Mouse (Mus musculus): ENCODE data around the gene Bcor.

Gene Bcor

GRCm38 (mm10) chrX:12065782-12066181, 94.4 kb downstream of the Bcor start:
- no peak for DNase-seq (ENCODE audit: low spot score)

- no peak for DNase-seq (ENCODE audit: low spot score)
These were observed 97.3 kb downstream of the Bcor start for GRCm38 (mm10) chrX:12062932-12063260.

DNA sequence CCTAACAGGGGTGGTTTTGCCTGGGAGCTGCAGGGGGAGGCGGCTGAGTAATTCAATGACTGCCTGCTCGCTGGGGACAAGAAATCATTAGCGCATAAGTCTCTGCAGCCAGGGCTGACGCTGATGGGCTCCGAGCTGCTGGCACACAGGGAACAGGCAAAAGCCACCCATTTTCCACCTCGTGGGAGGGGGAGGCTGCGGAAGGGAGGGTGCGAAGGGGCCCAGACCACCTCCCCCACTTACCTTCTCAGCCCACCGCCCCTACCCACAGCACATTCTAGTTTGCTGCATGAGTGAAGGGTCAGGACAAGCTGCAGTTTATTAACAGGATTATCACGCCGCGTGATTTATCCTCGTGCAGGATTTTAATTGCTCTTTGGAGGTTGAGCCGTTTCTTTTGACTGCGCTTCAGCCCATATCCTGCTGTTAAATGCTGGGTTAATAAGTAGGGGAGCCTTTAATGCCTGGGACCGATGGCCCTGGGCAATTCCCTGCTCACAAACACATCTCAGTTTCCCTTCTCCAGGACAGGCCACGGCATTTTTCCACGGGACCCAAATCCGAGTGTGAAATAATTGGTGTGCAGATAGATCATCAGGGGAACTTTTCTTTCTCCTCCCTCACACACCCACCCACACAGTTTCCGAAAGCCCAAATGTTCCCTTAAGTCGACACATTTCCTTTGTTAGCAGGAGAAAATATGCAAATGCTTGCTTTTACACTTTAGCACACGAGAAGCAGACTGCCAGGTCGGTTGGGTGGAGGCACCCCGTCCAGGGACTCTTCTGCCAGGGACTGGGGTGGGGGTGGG, 97.8 kb downstream of the Bcor start:
- no peak for DNase-seq (ENCODE audit: low spot score)

DNA sequence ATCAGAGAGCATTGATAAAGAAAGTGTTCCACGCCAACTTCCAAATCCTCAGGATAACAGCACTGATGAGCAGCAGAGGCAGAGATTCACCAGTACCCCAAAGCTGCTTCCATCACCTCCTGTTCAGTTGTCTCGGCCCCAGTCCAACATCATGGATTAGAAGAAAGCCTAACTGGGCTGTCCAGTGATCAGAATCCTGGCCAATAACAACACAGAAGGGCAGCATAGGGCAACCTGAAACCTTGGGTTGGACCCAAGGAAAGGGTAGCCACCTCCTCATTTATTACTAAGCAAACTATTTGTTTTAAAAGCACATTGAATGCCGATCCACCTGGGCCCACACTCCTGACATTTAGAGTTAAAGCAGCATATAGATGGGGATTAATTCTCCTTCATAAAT, 99.3 kb downstream of the Bcor start:
- no peak for DNase-seq (ENCODE audit: low spot score)

DNA sequence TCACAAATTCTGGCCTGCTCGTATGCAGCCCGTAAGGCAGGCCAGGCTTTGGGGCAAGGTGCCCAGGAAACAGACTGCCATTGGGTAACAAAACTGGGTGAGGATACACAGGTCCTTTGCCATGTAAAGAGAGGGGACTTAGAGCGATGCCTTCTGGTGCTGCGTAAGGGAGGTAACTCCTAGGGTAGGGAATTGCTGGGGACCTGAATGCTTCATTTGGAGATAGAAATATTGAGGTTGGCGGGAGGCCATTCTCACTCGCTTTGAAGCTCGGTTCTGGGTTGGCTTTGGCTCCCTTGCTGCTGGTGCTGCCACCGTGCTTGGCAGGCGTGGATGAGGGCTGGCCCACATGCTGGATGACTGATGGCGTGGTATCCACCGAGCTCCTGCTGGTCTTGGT, 102.9 kb downstream of the Bcor start:
- no peak for DNase-seq (ENCODE audit: low spot score)

GRCm38 (mm10) chrX:12053315-12053914, 106.7 kb downstream of the Bcor start:
- DNase-seq (ENCODE audit: low spot score) = no peak

- DNase-seq (ENCODE audit: low spot score) = no peak
These were observed 107.5 kb downstream of the Bcor start for GRCm38 (mm10) chrX:12052651-12053050.

- DNase-seq (ENCODE audit: low spot score) = no peak
These were observed 111.4 kb downstream of the Bcor start for GRCm38 (mm10) chrX:12048721-12049120.

DNA sequence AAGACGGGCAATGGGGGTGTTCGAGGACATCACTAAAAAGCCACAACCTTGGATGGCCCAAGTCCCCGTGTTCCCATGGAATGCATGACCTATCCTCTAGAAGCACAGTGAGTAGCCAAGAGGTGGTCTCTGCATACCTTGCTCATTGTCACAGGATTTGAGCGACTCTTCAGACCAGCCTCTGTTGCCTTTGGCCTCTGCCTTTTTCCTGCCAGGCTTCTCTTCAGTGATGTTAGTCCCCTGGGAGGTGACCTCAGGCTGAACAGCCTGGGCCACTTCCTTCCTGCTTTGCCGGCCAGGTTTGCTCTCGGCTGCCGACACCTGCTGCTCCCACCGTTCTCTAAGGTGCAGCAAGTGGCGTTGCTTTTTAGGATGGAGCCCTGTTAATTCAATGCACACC, 112.0 kb downstream of the Bcor start:
- no peak for DNase-seq (ENCODE audit: low spot score)

GRCm38 (mm10) chrX:12047223-12047911, 112.8 kb downstream of the Bcor start:
- no peak for DNase-seq (ENCODE audit: low spot score)

DNA sequence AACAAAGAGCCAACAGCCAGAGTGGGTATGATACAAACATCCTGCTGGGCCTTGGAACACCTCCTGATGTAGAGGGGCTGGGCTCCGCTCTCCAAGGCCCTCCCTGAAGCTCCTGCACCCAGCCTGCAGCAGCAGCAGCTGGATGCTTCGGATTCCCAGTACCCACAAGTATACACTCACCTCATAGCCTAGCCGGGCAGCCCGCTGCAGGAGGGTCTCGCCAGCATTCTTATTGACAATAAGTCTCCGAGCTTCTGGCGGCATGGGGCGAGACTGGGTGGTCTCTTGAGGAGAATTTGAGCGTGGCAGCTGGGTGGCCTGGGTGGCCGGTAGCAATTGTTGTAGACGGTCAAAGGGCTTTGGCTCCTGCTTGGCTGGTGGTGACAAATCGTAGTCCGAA, 113.5 kb downstream of the Bcor start:
- DNase-seq (ENCODE audit: low spot score) = no peak

DNA sequence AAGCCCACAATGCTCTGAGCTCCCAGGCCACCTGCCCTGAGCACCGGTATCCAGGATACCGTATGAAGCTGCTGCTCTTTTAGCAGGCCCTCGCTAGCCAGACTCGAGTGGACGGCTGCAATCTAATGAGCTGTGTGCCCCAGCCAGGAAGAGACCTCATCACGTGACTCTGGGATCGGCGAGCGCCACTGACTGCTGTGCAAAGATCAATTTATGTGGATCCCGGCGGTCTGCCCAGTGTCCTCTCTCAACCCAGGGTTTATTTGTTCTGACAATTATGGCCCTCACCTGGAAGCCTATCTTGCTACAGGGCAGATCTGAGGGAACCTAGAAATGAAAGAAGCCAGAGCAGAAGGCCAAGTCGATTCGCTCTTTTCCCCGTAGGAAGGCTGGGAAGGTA, 116.8 kb downstream of the Bcor start:
- DNase-seq (ENCODE audit: low spot score) = no peak

DNA sequence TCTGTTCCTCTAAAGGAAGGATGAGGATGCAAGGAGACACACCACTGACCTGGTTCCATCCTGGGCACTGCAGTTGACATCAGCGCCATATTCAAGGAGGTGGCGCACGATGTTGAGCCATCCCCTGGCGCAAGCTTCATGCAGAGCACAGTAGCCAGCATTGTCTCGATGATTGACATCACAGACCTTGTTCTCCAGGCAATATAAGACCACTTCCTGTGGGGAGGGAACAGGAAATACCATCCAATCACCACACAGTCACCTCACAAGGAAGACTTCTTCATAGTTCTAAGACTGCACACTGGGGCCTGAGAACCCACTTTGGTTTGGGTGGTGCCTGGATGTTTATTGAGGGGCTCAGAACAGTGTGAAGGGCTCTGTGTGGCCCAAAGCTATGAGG, 118.7 kb downstream of the Bcor start:
- no peak for DNase-seq (ENCODE audit: low spot score)

GRCm38 (mm10) chrX:12014726-12015464, 145.3 kb downstream of the Bcor start:
- no peak for DNase-seq (ENCODE audit: low spot score)

- DNase-seq (ENCODE audit: low spot score) = no peak
These were observed 149.5 kb downstream of the Bcor start for GRCm38 (mm10) chrX:12010660-12011059.

DNA sequence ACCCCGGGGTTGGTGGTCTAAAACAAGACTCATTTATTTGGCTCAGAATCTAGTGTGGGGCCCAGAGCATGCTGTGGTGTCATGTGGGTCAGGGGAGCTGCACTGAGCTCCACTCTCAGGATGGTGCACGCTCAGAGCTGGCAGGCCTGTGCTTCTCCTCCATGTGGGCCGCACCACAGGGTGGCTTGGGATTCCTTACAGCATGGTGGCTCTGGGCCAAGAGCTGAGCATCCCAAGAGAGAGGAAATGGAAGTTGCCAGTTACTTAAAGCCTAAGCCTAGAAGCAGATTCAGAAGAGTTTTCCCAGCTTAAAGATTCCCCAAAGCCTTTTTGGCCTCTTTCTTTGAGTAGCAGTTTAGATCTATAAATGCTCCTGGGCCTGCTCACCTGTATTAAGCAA, 151.1 kb downstream of the Bcor start:
- no peak for DNase-seq (ENCODE audit: low spot score)

- no peak for DNase-seq (ENCODE audit: low spot score)
These were observed 152.2 kb downstream of the Bcor start for GRCm38 (mm10) chrX:12007832-12008540.

GRCm38 (mm10) chrX:12006882-12007753, 153.0 kb downstream of the Bcor start:
- peak; percentile 75 for DNase-seq (ENCODE audit: low spot score)

DNA sequence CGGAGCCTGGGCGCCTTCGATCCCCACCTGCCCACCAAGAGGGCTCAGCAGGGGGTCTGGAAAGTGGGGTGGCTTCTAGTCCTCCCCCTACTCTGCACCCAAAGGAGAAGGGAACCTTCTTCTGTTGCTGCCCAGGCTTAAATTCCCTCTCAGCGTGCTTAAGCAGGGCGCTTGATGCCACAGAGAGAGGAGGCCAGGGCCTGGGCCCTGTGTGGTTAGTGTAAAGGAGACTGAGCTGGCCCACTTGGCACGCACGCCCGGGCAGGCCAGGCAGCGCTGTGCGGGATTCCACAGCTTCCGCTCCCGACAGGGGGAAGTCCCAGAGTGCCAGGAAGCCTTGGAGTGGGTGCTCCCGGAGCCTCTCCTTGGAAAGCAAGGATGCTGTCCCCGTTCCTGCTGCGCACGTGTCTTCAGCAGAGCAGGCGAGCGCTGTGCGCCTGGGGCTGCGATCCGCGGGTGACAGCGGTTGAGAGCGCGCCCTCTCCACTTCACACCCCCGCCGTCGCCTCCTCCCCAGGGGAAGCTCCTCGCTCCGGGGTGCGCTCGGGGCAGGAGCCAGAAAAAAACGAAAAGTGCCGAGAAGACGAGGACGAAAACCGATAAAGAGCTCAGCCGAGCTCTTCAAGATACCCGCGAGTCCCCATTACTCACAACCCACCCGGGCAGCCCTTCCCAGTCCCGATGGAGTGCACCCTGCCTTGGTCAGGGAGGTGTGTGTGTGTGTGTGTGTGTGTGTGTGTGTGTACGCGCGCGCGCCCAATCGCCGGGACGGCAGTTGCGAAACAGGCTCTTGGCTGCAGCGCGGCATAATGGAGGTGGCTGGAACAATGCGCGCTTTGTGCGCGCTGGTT, 153.9 kb downstream of the Bcor start:
- peak; percentile 61 for DNase-seq (ENCODE audit: low spot score)

Measured in ovary, postnatal 36 days (tissue).